Mouse (Mus musculus) thymus, adult 18-20 months (tissue): ENCODE measurements around the gene Rrp36.

Experiments
- DNase-seq, 2 experiments: peaks; one replicate each; pipeline ENCODE4 v3.0.0; 2022; ENCODE audit warnings: mixed read lengths in 2 of 2

Gene Rrp36

GRCm38 (mm10) chr17:46673850-46674529 is at the start of gene Rrp36:
TSS of gene Rrp36 (minus strand) at chr17:46674352.
- DNase-seq: peak; percentile 77 to 83

GRCm38 (mm10) chr17:46721077-46721476 is 46.9 kb upstream of the Rrp36 start:
- no peak for DNase-seq

- DNase-seq: no peak
These were observed 40.8 kb upstream of the Rrp36 start for GRCm38 (mm10) chr17:46714756-46715481.

- no peak for DNase-seq
These were observed 39.7 kb upstream of the Rrp36 start for GRCm38 (mm10) chr17:46713849-46714248.

- no peak for DNase-seq
These were observed 38.3 kb upstream of the Rrp36 start for GRCm38 (mm10) chr17:46712442-46712841.

GRCm38 (mm10) chr17:46711612-46712271 is 37.6 kb upstream of the Rrp36 start:
- peak in 1 of 2 experiments; percentile 38 for DNase-seq

- peak; percentile 86 to 89 for DNase-seq
These were observed 36.9 kb upstream of the Rrp36 start, which contains the start of gene Pex6 for GRCm38 (mm10) chr17:46710959-46711597. TSS of gene Pex6 (plus strand) at chr17:46711463.

- DNase-seq: no peak
These were observed 32.4 kb upstream of the Rrp36 start for GRCm38 (mm10) chr17:46706375-46707089.

GRCm38 (mm10) chr17:46704887-46705835 is 31.0 kb upstream of the Rrp36 start, which contains the start of gene Ppp2r5d:
TSS of gene Ppp2r5d (minus strand) at chr17:46705111.
- peak; percentile 95 to 97 for DNase-seq

- DNase-seq: no peak
These were observed 30.1 kb upstream of the Rrp36 start for GRCm38 (mm10) chr17:46703971-46704886.

GRCm38 (mm10) chr17:46702506-46702905 is 28.4 kb upstream of the Rrp36 start:
- no peak for DNase-seq

- DNase-seq: no peak
These were observed 27.9 kb upstream of the Rrp36 start for GRCm38 (mm10) chr17:46702100-46702499.

- no peak for DNase-seq
These were observed 27.3 kb upstream of the Rrp36 start for GRCm38 (mm10) chr17:46701489-46701888.

GRCm38 (mm10) chr17:46699912-46700311 is 25.8 kb upstream of the Rrp36 start:
- no peak for DNase-seq

GRCm38 (mm10) chr17:46699245-46699644 is 25.1 kb upstream of the Rrp36 start:
- no peak for DNase-seq

- no peak for DNase-seq
These were observed 24.4 kb upstream of the Rrp36 start for GRCm38 (mm10) chr17:46698515-46698914.

GRCm38 (mm10) chr17:46694517-46695063 is 20.4 kb upstream of the Rrp36 start:
- DNase-seq: no peak

- DNase-seq: no peak
These were observed 17.2 kb upstream of the Rrp36 start for GRCm38 (mm10) chr17:46691390-46691789.

- DNase-seq: no peak
These were observed 16.5 kb upstream of the Rrp36 start for GRCm38 (mm10) chr17:46690665-46691064.

- no peak for DNase-seq
These were observed 11.8 kb upstream of the Rrp36 start for GRCm38 (mm10) chr17:46685913-46686312.
